Mouse (Mus musculus): ENCODE measurements around the gene Rufy2. TPM values are rescaled to one million over a fixed set of nuclear protein-coding genes. Genes with fewer than 3 reads are reported as not detected.

Gene Rufy2
- polyA plus RNA-seq, 1 experiment from 2014 or later: 27.1 TPM

DNA sequence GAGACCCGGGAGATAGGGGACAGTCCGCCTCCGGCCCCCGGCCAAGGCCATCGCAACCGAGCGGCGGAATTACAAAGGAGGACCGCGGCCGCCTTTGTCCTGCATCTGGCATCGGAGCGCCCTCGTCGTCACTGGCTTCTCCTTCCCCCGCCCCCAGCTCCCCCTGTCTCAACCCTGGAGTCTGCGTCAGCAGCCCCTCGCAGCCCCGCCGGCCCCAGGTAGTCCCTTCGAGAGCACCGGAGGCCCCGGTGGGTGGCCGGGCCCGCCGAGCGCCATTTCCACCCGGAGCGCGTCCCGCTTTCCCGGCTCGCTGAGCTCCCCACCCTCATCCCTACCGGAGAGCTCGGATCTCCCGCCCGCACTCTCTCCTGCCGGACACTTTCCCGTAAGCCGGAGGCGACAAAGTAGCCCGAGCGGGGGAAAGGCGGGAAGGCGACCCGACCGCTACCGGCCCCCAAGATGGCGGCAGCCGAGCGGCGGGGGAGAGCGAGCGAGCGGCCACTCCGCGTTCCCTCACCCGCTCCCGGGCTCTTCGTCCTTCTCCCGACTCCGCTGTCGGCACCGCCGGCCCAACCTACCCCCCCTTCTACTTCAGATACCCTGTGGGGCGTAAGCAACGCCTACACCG lies 43.2 kb downstream of the Rufy2 start:
- Histone ChIP-seq H3K36me3 (ENCODE audit: control insufficient read depth, insufficient read depth, low read length) (no peaks in the 10 kb centered on the region), H3K4me2 (ENCODE audit: low read depth, low read length, severe bottlenecking) (peak overlapping the region; percentile 63; the same call in 1 of the 2 replicates), H3K4me3 (ENCODE audit: low read depth, low read length) (peak overlapping the region; percentile 63), H3K27ac (ENCODE audit: low read depth, low read length) (peak overlapping the region; percentile 100), H3K9me3 (ENCODE audit: control insufficient read depth, low read length) (no peaks in the 10 kb centered on the region), H3K9ac (ENCODE audit: low read length) (peak overlapping the region; percentile 89), H3K27me3 (ENCODE audit: control insufficient read depth, insufficient read depth, low read length) (no peaks in the 10 kb centered on the region), H3K4me1 (replicated peaks; ENCODE audit: control insufficient read depth, insufficient read depth, low read length) (peaks cover 11% of the 10 kb centered on the region)
- ATAC-seq (replicated peaks; ENCODE audit: low FRiP score) (peak; percentile 22), DNase-seq (ENCODE audit: low spot score) (peak; percentile 88)
- under 1% methylated on average over 68 of the region's 68 CpGs for WGBS

DNA sequence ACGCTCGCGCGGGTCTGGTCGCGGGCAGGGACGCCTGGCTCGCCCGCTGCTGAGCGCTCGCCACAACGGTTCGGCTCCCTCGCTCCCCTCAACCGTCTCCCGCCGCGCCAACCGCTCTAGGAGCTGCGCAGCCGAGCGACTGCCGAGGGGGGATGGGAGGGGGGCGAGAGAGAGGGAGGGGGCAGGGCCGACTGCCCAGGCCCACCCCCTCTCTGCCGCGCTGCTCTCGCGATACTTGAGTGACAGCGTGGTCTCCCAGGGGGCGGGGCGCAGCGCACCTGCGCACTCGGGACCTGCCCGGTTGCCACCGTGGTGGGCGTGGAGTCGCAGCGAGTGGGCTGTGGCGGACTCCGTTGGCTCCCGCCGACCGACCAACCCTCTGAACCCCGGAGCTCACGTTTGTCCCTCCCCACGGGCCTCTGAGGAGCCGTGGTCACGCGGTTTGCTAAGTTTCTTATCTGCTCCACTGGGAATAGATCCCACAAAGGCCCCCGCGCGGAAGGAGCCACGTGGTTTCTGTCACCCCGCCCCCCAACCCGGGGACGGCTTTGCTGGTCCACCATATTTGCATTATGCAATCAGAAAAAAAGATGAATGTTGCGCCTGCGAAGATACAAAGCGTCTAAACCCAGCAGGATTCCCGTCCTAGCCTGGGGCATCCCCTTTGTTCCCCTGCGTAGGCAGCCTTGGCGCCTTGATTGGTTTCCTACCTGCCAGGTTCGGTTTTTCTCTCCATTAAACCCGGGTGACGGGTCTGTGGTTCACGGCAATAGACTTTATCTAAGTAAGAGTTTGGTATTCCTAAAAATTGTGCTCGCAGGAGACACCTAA lies 43.9 kb downstream of the Rufy2 start, which contains the start of the genes Hnrnph3 and Pbld2:
Gene Hnrnph3 (minus strand): TSS at position 469 of the 831 bp plus-strand sequence.
Gene Pbld2 (plus strand): TSS at position 567 of the 831 bp plus-strand sequence.
- Histone ChIP-seq H3K27me3 (ENCODE audit: control insufficient read depth, insufficient read depth, low read length) (no peaks in the 10 kb centered on the region), H3K4me1 (replicated peaks; ENCODE audit: control insufficient read depth, insufficient read depth, low read length) (peaks cover 11% of the 10 kb centered on the region), H3K9ac (ENCODE audit: low read length) (peak within 1 kb of the TSS; percentile 89), H3K27ac (ENCODE audit: low read depth, low read length) (peak within 1 kb of the TSS; percentile 100), H3K4me3 (ENCODE audit: low read depth, low read length) (peak within 1 kb of the TSS; percentile 63), H3K4me2 (ENCODE audit: low read depth, low read length, severe bottlenecking) (peak within 1 kb of the TSS; percentile 88), H3K36me3 (ENCODE audit: control insufficient read depth, insufficient read depth, low read length) (no peaks in the 10 kb centered on the region), H3K9me3 (ENCODE audit: control insufficient read depth, low read length) (no peaks in the 10 kb centered on the region)
- peak; percentile 91 for ATAC-seq (replicated peaks; ENCODE audit: low FRiP score)
- peak; percentile 100 for DNase-seq (ENCODE audit: low spot score)
- WGBS: under 1% methylated on average over 57 of the region's 69 CpGs

DNA sequence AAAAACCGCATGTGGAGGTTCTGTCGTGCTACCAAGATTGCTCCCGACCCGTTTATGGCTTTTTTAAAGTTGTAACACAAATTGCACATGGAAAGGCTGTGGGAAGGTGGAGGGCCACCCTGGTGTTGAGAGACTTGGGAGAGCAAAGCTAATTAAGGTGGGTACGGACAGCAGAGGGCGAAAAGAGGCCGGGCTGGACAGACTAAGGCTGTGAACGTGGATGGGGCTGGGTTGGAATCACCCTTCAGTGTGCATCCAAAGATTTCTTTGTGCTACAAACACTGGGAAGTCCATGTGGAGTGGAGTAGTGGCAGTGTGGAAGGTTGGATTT lies 44.5 kb downstream of the Rufy2 start:
- Histone ChIP-seq H3K4me2 (ENCODE audit: low read depth, low read length, severe bottlenecking) (peak overlapping the region; percentile 88), H3K27ac (ENCODE audit: low read depth, low read length) (peak overlapping the region; percentile 100), H3K4me1 (replicated peaks; ENCODE audit: control insufficient read depth, insufficient read depth, low read length) (peaks cover 11% of the 10 kb centered on the region), H3K4me3 (ENCODE audit: low read depth, low read length) (peak overlapping the region; percentile 63), H3K9me3 (ENCODE audit: control insufficient read depth, low read length) (no peaks in the 10 kb centered on the region), H3K36me3 (ENCODE audit: control insufficient read depth, insufficient read depth, low read length) (no peaks in the 10 kb centered on the region), H3K27me3 (ENCODE audit: control insufficient read depth, insufficient read depth, low read length) (no peaks in the 10 kb centered on the region), H3K9ac (ENCODE audit: low read length) (peak overlapping the region; percentile 89)
- ATAC-seq (replicated peaks; ENCODE audit: low FRiP score) (peak; percentile 23), DNase-seq (ENCODE audit: low spot score) (peak; percentile 78)
- 1% methylated on average over 8 of the region's 8 CpGs for WGBS

DNA sequence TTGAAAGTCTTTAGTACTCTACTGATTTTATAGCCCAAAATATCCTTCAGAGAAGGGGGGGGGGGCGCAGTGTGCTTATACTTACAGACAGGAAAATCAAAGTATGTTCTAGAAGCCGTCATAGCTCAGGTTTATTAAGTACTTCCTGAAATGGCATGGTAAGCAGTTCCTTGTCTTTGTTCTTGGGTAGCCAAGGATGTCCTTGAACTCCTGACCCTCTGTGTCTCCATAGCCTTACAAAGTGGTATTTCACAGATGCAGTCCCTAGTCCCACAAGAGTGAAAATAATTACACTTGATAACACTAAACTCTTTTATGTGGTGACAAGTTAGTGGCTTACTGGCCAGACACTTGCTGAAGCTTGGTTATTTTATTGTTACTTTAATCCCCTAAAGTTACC lies 45.0 kb downstream of the Rufy2 start:
- Histone ChIP-seq H3K4me2 (ENCODE audit: low read depth, low read length, severe bottlenecking) (peak overlapping the region; percentile 88), H3K4me3 (ENCODE audit: low read depth, low read length) (peak overlapping the region; percentile 63), H3K27ac (ENCODE audit: low read depth, low read length) (peak overlapping the region; percentile 100), H3K9ac (ENCODE audit: low read length) (peak overlapping the region; percentile 89), H3K4me1 (replicated peaks; ENCODE audit: control insufficient read depth, insufficient read depth, low read length) (peaks cover 11% of the 10 kb centered on the region), H3K9me3 (ENCODE audit: control insufficient read depth, low read length) (no peaks in the 10 kb centered on the region), H3K27me3 (ENCODE audit: control insufficient read depth, insufficient read depth, low read length) (no peaks in the 10 kb centered on the region), H3K36me3 (ENCODE audit: control insufficient read depth, insufficient read depth, low read length) (no peaks in the 10 kb centered on the region)
- ATAC-seq (replicated peaks; ENCODE audit: low FRiP score): no peak
- no peak for DNase-seq (ENCODE audit: low spot score)
- 19% methylated on average over 2 of the region's 2 CpGs for WGBS

DNA sequence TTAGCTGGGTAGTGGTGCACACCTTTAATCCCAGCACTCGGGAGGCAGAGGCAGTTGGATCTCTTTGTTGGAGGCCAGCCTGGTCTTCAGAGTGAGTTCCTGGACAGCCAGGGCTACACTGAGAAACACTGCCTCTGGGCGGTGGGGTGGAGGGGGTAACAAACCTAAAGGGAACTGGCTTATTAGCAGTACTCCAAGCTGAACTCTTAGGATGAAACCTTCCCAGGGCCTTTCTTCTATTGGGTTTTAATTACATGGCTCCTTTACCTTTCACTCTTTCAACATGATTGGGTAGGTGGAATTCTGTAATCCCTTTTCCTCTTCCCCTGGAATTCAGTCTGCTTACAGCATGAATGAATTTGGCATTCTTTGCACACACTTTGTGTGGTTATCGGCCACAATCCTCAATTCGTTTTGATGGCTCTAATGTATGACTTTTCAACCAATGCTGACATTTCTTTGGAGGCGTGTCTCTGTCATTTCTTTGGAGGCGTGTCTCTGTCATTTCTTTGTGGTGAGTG lies 45.5 kb downstream of the Rufy2 start:
- peak overlapping the region; percentile 100 for H3K27ac ChIP-seq (ENCODE audit: low read depth, low read length)
- no peaks in the 10 kb centered on the region for H3K9me3 ChIP-seq (ENCODE audit: control insufficient read depth, low read length)
- peak overlapping the region; percentile 88 for H3K4me2 ChIP-seq (ENCODE audit: low read depth, low read length, severe bottlenecking)
- 0 out of 2 replicates have a peak, but pooled peaks have one; percentile 4 for ATAC-seq (replicated peaks; ENCODE audit: low FRiP score)
- 10% methylated on average over 6 of the region's 6 CpGs for WGBS
- peak overlapping the region; percentile 89 for H3K9ac ChIP-seq (ENCODE audit: low read length)
- H3K27me3 ChIP-seq (ENCODE audit: control insufficient read depth, insufficient read depth, low read length): no peaks in the 10 kb centered on the region
- H3K4me1 ChIP-seq (replicated peaks; ENCODE audit: control insufficient read depth, insufficient read depth, low read length): peaks cover 11% of the 10 kb centered on the region
- H3K4me3 ChIP-seq (ENCODE audit: low read depth, low read length): peak overlapping the region; percentile 63; the same call in 1 of the 2 replicates
- DNase-seq (ENCODE audit: low spot score): peak; percentile 81
- H3K36me3 ChIP-seq (ENCODE audit: control insufficient read depth, insufficient read depth, low read length): no peaks in the 10 kb centered on the region

DNA sequence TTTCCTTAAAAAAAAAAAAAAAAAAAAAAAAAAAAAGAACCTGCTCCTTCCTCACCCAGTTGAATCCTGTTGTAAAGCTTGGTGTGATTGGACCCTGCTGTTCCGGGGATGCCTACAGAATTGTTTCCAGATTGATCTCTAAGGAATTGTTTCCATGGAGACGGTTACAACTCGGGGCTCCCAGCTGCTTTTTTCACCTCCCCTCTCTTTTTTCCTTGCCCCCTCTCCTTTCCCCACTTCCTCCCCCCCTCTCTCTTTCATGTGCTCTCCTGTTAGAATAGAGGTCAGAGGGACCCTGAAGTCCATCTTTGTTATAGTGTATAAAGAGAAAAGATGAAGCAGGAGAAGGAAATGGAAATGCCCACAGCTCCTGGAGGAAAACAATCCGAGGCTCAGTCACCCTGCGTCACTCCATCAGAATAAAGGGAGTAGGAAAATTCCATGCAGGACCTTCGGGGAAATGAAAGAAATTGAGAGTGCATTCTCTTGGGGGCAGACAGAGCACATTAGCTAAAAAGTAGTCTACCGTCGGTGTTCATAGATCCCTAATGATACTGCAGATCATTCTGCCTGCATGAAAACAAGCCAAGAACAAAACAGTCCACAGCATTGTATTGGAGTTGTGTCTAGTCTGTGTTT lies 46.3 kb downstream of the Rufy2 start:
- Histone ChIP-seq H3K27me3 (ENCODE audit: control insufficient read depth, insufficient read depth, low read length) (no peaks in the 10 kb centered on the region), H3K4me3 (ENCODE audit: low read depth, low read length) (no peak overlapping the region), H3K27ac (ENCODE audit: low read depth, low read length) (peak overlapping the region; percentile 100), H3K4me1 (replicated peaks; ENCODE audit: control insufficient read depth, insufficient read depth, low read length) (peaks cover 11% of the 10 kb centered on the region), H3K36me3 (ENCODE audit: control insufficient read depth, insufficient read depth, low read length) (no peaks in the 10 kb centered on the region), H3K9me3 (ENCODE audit: control insufficient read depth, low read length) (no peaks in the 10 kb centered on the region), H3K4me2 (ENCODE audit: low read depth, low read length, severe bottlenecking) (peak overlapping the region; percentile 34; the same call in 1 of the 2 replicates), H3K9ac (ENCODE audit: low read length) (peak overlapping the region; percentile 14; the same call in 1 of the 2 replicates)
- peak; percentile 22 for ATAC-seq (replicated peaks; ENCODE audit: low FRiP score)
- 4% methylated on average over 8 of the region's 8 CpGs for WGBS
- peak; percentile 68 for DNase-seq (ENCODE audit: low spot score)

DNA sequence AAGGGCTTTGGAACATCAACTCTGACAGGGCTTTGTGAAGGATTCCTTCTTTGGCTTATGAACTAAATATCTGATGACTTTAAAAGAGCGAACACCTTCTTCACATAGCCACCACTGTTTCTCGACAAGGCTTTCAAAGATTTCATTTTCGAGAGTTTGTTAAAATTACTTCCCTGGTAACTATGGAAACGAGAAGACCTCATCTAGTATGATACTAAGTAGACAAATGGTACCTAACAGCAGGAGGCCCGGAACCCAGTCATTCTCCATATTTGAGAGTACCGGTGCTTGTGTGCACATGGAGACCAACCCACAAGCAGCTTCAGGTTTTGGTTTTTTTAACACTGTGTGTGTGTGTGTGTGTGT lies 46.8 kb downstream of the Rufy2 start:
- ATAC-seq (replicated peaks; ENCODE audit: low FRiP score) (no peak), DNase-seq (ENCODE audit: low spot score) (no peak)
- H3K36me3 ChIP-seq (ENCODE audit: control insufficient read depth, insufficient read depth, low read length): no peaks in the 10 kb centered on the region
- H3K27ac ChIP-seq (ENCODE audit: low read depth, low read length): peak overlapping the region; percentile 100
- no peaks in the 10 kb centered on the region for H3K9me3 ChIP-seq (ENCODE audit: control insufficient read depth, low read length)
- H3K4me2 ChIP-seq (ENCODE audit: low read depth, low read length, severe bottlenecking): peak overlapping the region; percentile 34; the same call in 1 of the 2 replicates
- no peak overlapping the region for H3K4me3 ChIP-seq (ENCODE audit: low read depth, low read length)
- WGBS: 38% methylated on average over 6 of the region's 6 CpGs
- peak overlapping the region; percentile 14; the same call in 1 of the 2 replicates for H3K9ac ChIP-seq (ENCODE audit: low read length)
- peaks cover 11% of the 10 kb centered on the region for H3K4me1 ChIP-seq (replicated peaks; ENCODE audit: control insufficient read depth, insufficient read depth, low read length)
- H3K27me3 ChIP-seq (ENCODE audit: control insufficient read depth, insufficient read depth, low read length): no peaks in the 10 kb centered on the region

All from forebrain, embryonic 11.5 days (tissue).